Mouse (Mus musculus): Measurements from ENCODE around the gene Cdkn1b.

GRCm38 (mm10) chr6:134887008-134887407 lies 33.2 kb upstream of the Cdkn1b start:
- no peak for TF ChIP-seq CTCF (IDR thresholded peaks at IDR 0.05; ENCODE audit: borderline replicate concordance, insufficient read depth, low read length)
- no peak for TF ChIP-seq POLR2A (IDR thresholded peaks at IDR 0.05; ENCODE audit: low read depth, low read length)
